Mouse (Mus musculus) Patski (cell line): Measurements from ENCODE around the gene Ky. TPM values are rescaled to one million over a fixed set of nuclear protein-coding genes. Genes with fewer than 3 reads are reported as not detected.

ENCODE experiments used
- ATAC-seq: fragments of 100-300 bp; one replicate; pipeline ENCODE4 v1.8.0; 2021
- CTCF ChIA-PET: fragments of 350-600 bp; sonication (Branson Sonifier 250); formaldehyde crosslinking; loops from one replicate; lab custom pipeline; 2022; ENCODE audit warnings: inconsistent platforms; lab: Charles Lee
- POLR2A ChIA-PET: fragments of 350-600 bp; sonication (Branson Sonifier 250); formaldehyde crosslinking; loops from one replicate; lab custom pipeline; 2022; ENCODE audit warnings: antibody characterized with exemption, inconsistent platforms; lab: Charles Lee
- DNase-seq: peaks from one replicate; pipeline ENCODE4 v3.0.0-alpha.2; 2011; ENCODE audit warnings: low read depth, low spot score
- H3K27me3 ChIP-seq: fragments of 371-371 bp; one replicate; pipeline ENCODE4 v1.5.1; 2021
- CTCF ChIP-seq: fragments of 100-300 bp; IDR thresholded peaks from one replicate; pipeline ENCODE4 v1.5.1; 2021
- in situ Hi-C: fragments of 300-500 bp; cut with MboI; formaldehyde crosslinking; loops from 3 replicates; pipeline ENCODE4 v1.11.1; 2018; ENCODE audit warnings: low pct_unique_long_range_greater_than_20kb, mixed read lengths
- polyA plus RNA-seq: library from polyadenylated mRNA; unstranded; gene quantifications from one replicate; pipeline ENCODE4 v1.2.3, GENCODE M21; 2021

Gene Ky
- polyA plus RNA-seq, 1 experiment from 2014 or later = not detected

DNA sequence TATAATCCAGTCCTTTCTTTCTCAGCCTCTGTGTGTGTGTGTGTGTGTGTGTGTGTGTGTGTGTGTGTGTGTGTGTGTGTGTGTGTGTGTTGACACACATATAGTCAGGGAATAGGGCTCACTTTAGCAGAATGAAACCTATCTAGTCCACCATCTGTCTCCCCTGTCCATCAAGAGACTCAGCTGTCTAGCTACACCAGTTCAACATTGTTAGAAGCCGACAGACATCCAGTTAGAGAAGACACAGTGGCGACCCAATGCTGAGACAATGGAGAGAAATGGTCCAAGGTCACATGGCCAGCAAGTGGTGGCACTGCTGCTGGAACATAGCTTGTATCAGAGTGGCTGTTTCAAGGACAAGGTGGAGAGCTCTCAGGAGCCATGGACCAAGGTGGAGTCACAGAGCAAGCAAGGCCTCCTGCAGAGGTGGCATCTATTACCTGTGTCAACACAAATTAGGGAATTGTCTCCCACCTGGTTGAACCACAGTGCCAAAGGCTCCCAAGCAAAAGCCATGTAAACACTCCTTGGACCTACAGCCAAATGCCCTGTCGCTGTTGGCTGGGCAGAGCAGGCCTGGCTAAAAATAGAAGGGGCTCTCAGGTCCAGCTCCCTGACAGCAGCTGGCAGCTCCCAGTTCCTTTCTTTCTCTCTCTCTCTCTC lies 703 bp upstream of the Ky start:
- DNase-seq (no peak), ATAC-seq (no peak)
- no peak for TF ChIP-seq CTCF
- ChIA-PET CTCF (no interaction called here), POLR2A (no interaction called here)
- H3K27me3 ChIP-seq = peaks cover 52% of the 10 kb centered on the region
- in situ Hi-C loops = no loop called here

DNA sequence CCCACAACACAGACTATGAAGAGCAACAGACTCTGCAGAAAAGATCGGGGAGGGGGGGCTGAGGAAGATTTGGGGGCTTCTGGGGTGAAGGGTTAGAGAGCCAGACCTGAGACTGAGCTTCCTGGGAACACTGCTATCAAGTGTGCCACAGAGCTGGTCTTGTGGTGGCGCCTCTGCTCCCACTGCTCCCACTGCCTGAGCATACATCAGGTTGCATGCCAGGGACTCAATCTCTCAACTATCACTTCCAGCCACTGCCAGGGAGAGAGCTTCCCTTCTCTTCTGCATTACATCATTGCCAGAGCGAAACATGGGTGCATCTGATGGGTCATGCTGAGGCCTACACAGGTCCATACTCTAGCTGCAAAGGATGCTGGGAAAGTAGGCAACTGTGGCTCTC lies 2.8 kb downstream of the Ky start:
- ATAC-seq (no peak), DNase-seq (no peak)
- in situ Hi-C loops = no loop called here
- peaks cover 43% of the 10 kb centered on the region for H3K27me3 ChIP-seq
- no peak for TF ChIP-seq CTCF
- ChIA-PET POLR2A (no interaction called here), CTCF (no interaction called here)

- POLR2A ChIA-PET = interaction anchor here (0.6 kb wide), 1 partner anchor 221 kb away, joined by 3 read pairs; no protein-coding TSS in a partner anchor
- CTCF ChIA-PET = no interaction called here
- TF ChIP-seq CTCF = no peak
- in situ Hi-C loops = no loop called here
- peaks cover 37% of the 10 kb centered on the region for H3K27me3 ChIP-seq
- no peak for ATAC-seq
- DNase-seq = no peak
Measured at GRCm38 (mm10) chr9:102511423-102511822, 5.9 kb downstream of the Ky start.

- ChIA-PET POLR2A (no interaction called here), CTCF (no interaction called here)
- no peak for TF ChIP-seq CTCF
- in situ Hi-C loops = no loop called here
- H3K27me3 ChIP-seq = peaks cover 37% of the 10 kb centered on the region
- no peak for DNase-seq
- no peak for ATAC-seq
Measured at GRCm38 (mm10) chr9:102513578-102513977, 8.0 kb downstream of the Ky start.

GRCm38 (mm10) chr9:102518443-102518842 lies 12.9 kb downstream of the Ky start:
- H3K27me3 ChIP-seq = peaks cover 27% of the 10 kb centered on the region
- in situ Hi-C loops = no loop called here
- DNase-seq (no peak), ATAC-seq (no peak)
- no peak for TF ChIP-seq CTCF
- ChIA-PET CTCF (no interaction called here), POLR2A (no interaction called here)

DNA sequence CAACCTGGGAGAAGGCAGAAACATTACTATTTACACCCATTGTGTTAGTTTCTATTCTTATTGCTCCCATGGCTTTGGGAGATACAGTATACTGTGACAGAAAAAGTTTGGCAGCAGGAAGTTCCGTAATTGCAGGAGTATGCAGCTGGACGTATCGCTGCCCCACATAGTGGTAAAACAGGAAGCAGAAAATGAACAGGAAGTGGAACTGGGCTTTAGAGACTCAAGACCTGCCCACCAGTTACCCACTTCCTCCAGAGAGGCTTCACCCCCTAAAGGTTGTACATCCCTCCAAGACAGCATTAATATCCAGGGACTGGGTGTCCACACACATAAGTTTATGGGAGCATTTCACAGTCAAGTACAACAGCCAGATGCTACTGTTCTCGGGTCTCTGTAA lies 15.8 kb downstream of the Ky start:
- CTCF ChIA-PET = no interaction called here
- in situ Hi-C loops = no loop called here
- TF ChIP-seq CTCF = no peak
- ATAC-seq (no peak), DNase-seq (no peak)
- H3K27me3 ChIP-seq = peaks cover 18% of the 10 kb centered on the region
- POLR2A ChIA-PET = no interaction called here

- DNase-seq = no peak
- in situ Hi-C loops = loop anchor here (25.0 kb wide), 1 partner anchor 1341 kb away; no protein-coding TSS in a partner anchor
- no peak for TF ChIP-seq CTCF
- no peak for ATAC-seq
- ChIA-PET POLR2A (no interaction called here), CTCF (interaction anchor here (1.4 kb wide), 1 partner anchor 16 kb away, joined by 4 read pairs; no protein-coding TSS in a partner anchor)
- H3K27me3 ChIP-seq = peaks cover 11% of the 10 kb centered on the region
Measured at GRCm38 (mm10) chr9:102528106-102528505, 22.6 kb downstream of the Ky start.

DNA sequence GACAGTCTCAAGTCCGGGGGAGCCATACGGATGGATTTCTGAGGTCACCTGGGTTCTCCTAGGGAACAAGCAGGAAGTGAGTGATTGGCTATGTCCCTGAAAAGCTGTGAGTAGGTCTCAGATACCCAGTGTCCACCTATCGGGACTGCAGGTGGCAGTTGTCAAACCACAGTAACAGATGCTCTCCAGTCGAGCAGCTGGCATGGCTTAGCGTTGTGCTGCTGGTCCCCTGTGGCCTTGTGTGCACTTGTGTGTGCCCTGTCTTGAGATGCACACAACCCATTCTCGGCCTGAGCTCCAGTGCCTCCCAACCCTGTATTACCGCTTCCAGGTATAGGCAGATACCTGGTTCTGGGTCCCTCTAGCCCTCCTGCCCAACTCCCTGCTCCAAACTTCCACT lies 23.0 kb downstream of the Ky start:
- POLR2A ChIA-PET = no interaction called here
- peaks cover 14% of the 10 kb centered on the region for H3K27me3 ChIP-seq
- DNase-seq (no peak), ATAC-seq (no peak)
- in situ Hi-C loops = loop anchor here (25.0 kb wide), 1 partner anchor 1341 kb away; no protein-coding TSS in a partner anchor
- TF ChIP-seq CTCF = no peak
- CTCF ChIA-PET = interaction anchor here (1.4 kb wide), 1 partner anchor 15 kb away, joined by 4 read pairs; no protein-coding TSS in a partner anchor

- in situ Hi-C loops = loop anchor here (25.0 kb wide), 1 partner anchor 1342 kb away; no protein-coding TSS in a partner anchor
- TF ChIP-seq CTCF = no peak
Measured at GRCm38 (mm10) chr9:102529008-102529407, 23.5 kb downstream of the Ky start.

GRCm38 (mm10) chr9:102531051-102531892 lies 25.7 kb downstream of the Ky start:
- in situ Hi-C loops = loop anchor here (25.0 kb wide), 1 partner anchor 1344 kb away; no protein-coding TSS in a partner anchor
- POLR2A ChIA-PET = no interaction called here
- no peak for TF ChIP-seq CTCF

More at GRCm38 (mm10) chr9:102529008-102529407, 23.5 kb downstream of the Ky start:
- DNase-seq = no peak
- CTCF ChIA-PET = no interaction called here
- peaks cover 14% of the 10 kb centered on the region for H3K27me3 ChIP-seq
- POLR2A ChIA-PET = no interaction called here
- ATAC-seq = no peak

More at GRCm38 (mm10) chr9:102531051-102531892, 25.7 kb downstream of the Ky start:
- peaks cover 21% of the 10 kb centered on the region for H3K27me3 ChIP-seq
- CTCF ChIA-PET = interaction anchor here (0.7 kb wide), 1 partner anchor 1584 kb away, joined by 3 read pairs; no protein-coding TSS in a partner anchor
- no peak for DNase-seq
- ATAC-seq = no peak
